24 mouse cellular contexts compared by ENCODE assay signal in the genomic region with DNA sequence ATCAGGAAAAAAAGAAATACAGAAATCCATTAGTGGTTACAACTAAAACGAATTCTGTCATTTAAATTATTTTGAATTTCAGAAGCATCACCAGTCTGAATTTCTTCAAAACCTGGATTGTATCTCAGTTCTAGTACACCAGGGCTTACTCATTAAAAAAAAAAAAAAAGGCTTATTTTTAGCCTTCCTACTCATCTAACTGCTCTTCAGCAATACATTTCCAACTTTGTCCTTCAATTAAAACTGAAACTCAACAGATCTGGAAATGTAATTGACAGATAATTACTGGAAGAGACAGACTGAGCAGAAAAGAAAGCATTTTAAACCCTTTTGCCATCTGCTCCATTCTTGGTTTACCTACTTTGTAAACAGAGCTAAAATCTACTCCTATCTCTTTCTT. TPM values are rescaled to one million over a fixed set of nuclear protein-coding genes. Genes with fewer than 3 reads are reported as not detected.
DNase-seq lines count a peak whose midpoint lies in the region; ATAC-seq and TF ChIP-seq lines count a peak whose summit lies in the region.
"Had no signal": no experiment of that assay in that cellular context is flagged by ENCODE, and none has a peak within 500 bp of the region (broad histone marks: within the 10 kb centered on the region; RNA-seq: fewer than 3 reads in every experiment).

No protein-coding gene starts in this region.

- peak; percentile 52 for ATAC-seq in forebrain, embryonic 16.5 days
- no peak; the same call in 1 of the 2 replicates for ATAC-seq in forebrain, embryonic 13.5 days
- ATAC-seq: CD4-positive, CD25-positive, alpha-beta regulatory T cell, adult 4 months; forebrain, embryonic 14.5 days had no signal

- H3K36me3 ChIP-seq in forebrain, embryonic 16.5 days (ENCODE audit: control insufficient read depth, insufficient read depth) = no peaks in the 10 kb centered on the region
- H3K36me3 ChIP-seq in forebrain, embryonic 13.5 days (ENCODE audit: poor library complexity, severe bottlenecking) = no peaks in the 10 kb centered on the region
- H3K36me3 ChIP-seq: embryonic facial prominence, embryonic 15.5 days had no signal

- no peak overlapping the region for H3K4me3 ChIP-seq in forebrain, embryonic 16.5 days (replicated peaks; ENCODE audit: low read length)
- no peak overlapping the region for H3K4me3 ChIP-seq in forebrain, embryonic 13.5 days
- H3K4me3 ChIP-seq: embryonic facial prominence, embryonic 13.5 days; embryonic facial prominence, embryonic 15.5 days; erythroblast, embryonic 14.5 days; forebrain, embryonic 10.5 days had no signal

- no peaks in the 10 kb centered on the region for H3K4me1 ChIP-seq in forebrain, embryonic 16.5 days (replicated peaks; ENCODE audit: control insufficient read depth, insufficient read depth, low read length)
- no peaks in the 10 kb centered on the region for H3K4me1 ChIP-seq in forebrain, embryonic 13.5 days
- H3K4me1 ChIP-seq: embryonic facial prominence, embryonic 13.5 days; embryonic facial prominence, embryonic 15.5 days; forebrain, embryonic 10.5 days had no signal

- no peak overlapping the region for H3K4me2 ChIP-seq in forebrain, embryonic 16.5 days (ENCODE audit: low read length)
- no peak overlapping the region for H3K4me2 ChIP-seq in forebrain, embryonic 13.5 days
- H3K4me2 ChIP-seq: embryonic facial prominence, embryonic 13.5 days; embryonic facial prominence, embryonic 15.5 days had no signal

- DNase-seq in MN1 (ENCODE audit: low spot score) = peak; percentile 18
- peak; percentile 15 for DNase-seq in brain, embryonic 14.5 days (ENCODE audit: low read depth)
- DNase-seq in adrenal gland, adult (ENCODE audit: inconsistent age in 2 of 2, low spot score in 1 of 2) = no peak
- DNase-seq: adrenal gland, adult 8-10 months; adrenal gland, postnatal 14 days; adrenal gland, postnatal 36 days; B cell, adult 2 months; cerebellum, adult 11 months; cerebellum, adult 18-20 months; cerebellum, adult 8-10 months; cerebellum, adult 9-11 months; cerebellum, postnatal 14 days; cerebellum, postnatal 36 days; embryo, embryonic 11 days had no signal

- no peak for TF ChIP-seq POLR2A in brain, embryonic 14.5 days (IDR thresholded peaks at IDR 0.05; ENCODE audit: borderline replicate concordance, extremely low read depth, insufficient read depth, insufficient read length, poor library complexity, severe bottlenecking)

- no peak overlapping the region for H3K9ac ChIP-seq in forebrain, embryonic 16.5 days (replicated peaks; ENCODE audit: low read depth, low read length)
- H3K9ac ChIP-seq in forebrain, embryonic 13.5 days = no peak overlapping the region
- H3K9ac ChIP-seq: embryonic facial prominence, embryonic 13.5 days; embryonic facial prominence, embryonic 15.5 days had no signal

- H3K27me3 ChIP-seq in forebrain, embryonic 16.5 days (replicated peaks; ENCODE audit: control insufficient read depth, insufficient read depth, low read length) = no peaks in the 10 kb centered on the region
- H3K27me3 ChIP-seq in forebrain, embryonic 13.5 days = no peaks in the 10 kb centered on the region
- H3K27me3 ChIP-seq: CH12.LX; embryonic facial prominence, embryonic 13.5 days; embryonic facial prominence, embryonic 15.5 days had no signal

- no peaks in the 10 kb centered on the region for H3K9me3 ChIP-seq in forebrain, embryonic 16.5 days (ENCODE audit: control insufficient read depth, low read length)
- H3K9me3 ChIP-seq in forebrain, embryonic 13.5 days (replicated peaks) = no peaks in the 10 kb centered on the region
- H3K9me3 ChIP-seq: embryonic facial prominence, embryonic 13.5 days; embryonic facial prominence, embryonic 15.5 days; forebrain, embryonic 10.5 days; G1E had no signal

- no peak for TF ChIP-seq CTCF in brain, embryonic 14.5 days (IDR thresholded peaks at IDR 0.05; ENCODE audit: borderline replicate concordance, extremely low read depth, insufficient read depth, insufficient read length)

- H3K27ac ChIP-seq in forebrain, embryonic 16.5 days (ENCODE audit: low read length) = no peak overlapping the region
- H3K27ac ChIP-seq in forebrain, embryonic 13.5 days = no peak overlapping the region
- H3K27ac ChIP-seq: embryonic facial prominence, embryonic 13.5 days; embryonic facial prominence, embryonic 15.5 days; forebrain, embryonic 10.5 days had no signal

- WGBS in forebrain, embryonic 16.5 days = 76% methylated on average over 1 of the region's 1 CpGs
- 92% methylated on average over 1 of the region's 1 CpGs for WGBS in forebrain, embryonic 13.5 days

RNA-seq across cellular contexts. Expression of a gene that starts 10.1 kb away (rescaled TPM):
- polyA plus RNA-seq in forebrain, embryonic 16.5 days (2015; fragmentation: Nextera tagmentation; extraction: Ambion mirVana) = 22.6 and 25.2 TPM in 2 replicates
- polyA plus RNA-seq in forebrain, embryonic 13.5 days (2015; fragmentation: Nextera tagmentation; extraction: Ambion mirVana) = 27.0 and 29.4 TPM in 2 replicates
- 8.2 and 11.4 TPM in 2 replicates for polyA plus RNA-seq in brain, embryonic 14.5 days (2012; rRNA removed)

RNA-seq across cellular contexts. Expression of a gene that starts 13.9 kb away (rescaled TPM):
- 299 and 304 TPM in 2 replicates for polyA plus RNA-seq in forebrain, embryonic 16.5 days (2015; fragmentation: Nextera tagmentation; extraction: Ambion mirVana)
- polyA plus RNA-seq in forebrain, embryonic 13.5 days (2015; fragmentation: Nextera tagmentation; extraction: Ambion mirVana) = 331 and 363 TPM in 2 replicates
- polyA plus RNA-seq in brain, embryonic 14.5 days (2012; rRNA removed) = 289 and 395 TPM in 2 replicates

RNA-seq across cellular contexts. Expression of a gene that starts 25.5 kb away (rescaled TPM):
- polyA plus RNA-seq in forebrain, embryonic 16.5 days (2015; fragmentation: Nextera tagmentation; extraction: Ambion mirVana) = 17.6 and 20.7 TPM in 2 replicates
- 16.4 and 17.3 TPM in 2 replicates for polyA plus RNA-seq in forebrain, embryonic 13.5 days (2015; fragmentation: Nextera tagmentation; extraction: Ambion mirVana)
- 6.7 and 9.4 TPM in 2 replicates for polyA plus RNA-seq in brain, embryonic 14.5 days (2012; rRNA removed)

Comparison
In these comparisons a context has a peak if more than half of its experiments do, and no peak if none do; other contexts are left out.
1. DNase-seq: peak in MN1 (single experiment) and brain, embryonic 14.5 days (single experiment); none in adrenal gland, adult (0 of 2).